Mouse (Mus musculus) megakaryocyte progenitor cell, adult 5-6 weeks (primary cell): Measurements from ENCODE around the gene Nckap1l. TPM values are rescaled to one million over a fixed set of nuclear protein-coding genes. Genes with fewer than 3 reads are reported as not detected.
A peak's percentile ranks its signal among the peaks of the same experiment; 100 is the strongest.

Experiments
- ATAC-seq: replicated peaks from 2 replicates; pipeline ENCODE4 v1.8.0; 2016; ENCODE audit warnings: mild to moderate bottlenecking, moderate TSS enrichment, inconsistent platforms; ENCODE audit not compliant: poor library complexity
- total RNA-seq, 2 experiments: library from RNA; stranded (forward) in 1 of 2; stranded (reverse) in 1 of 2; fragments of 157-497, 149-512 nt in 1 of 2; fragments of 200-1000 nt in 1 of 2; gene quantifications; 2 replicates each; pipeline versions ENCODE4 v1.2.3 to v1.2.4; 2015 to 2017

The Nckap1l gene
- total RNA-seq, 2 experiments from 2014 or later, result 65.0 to 94.4 TPM

DNA sequence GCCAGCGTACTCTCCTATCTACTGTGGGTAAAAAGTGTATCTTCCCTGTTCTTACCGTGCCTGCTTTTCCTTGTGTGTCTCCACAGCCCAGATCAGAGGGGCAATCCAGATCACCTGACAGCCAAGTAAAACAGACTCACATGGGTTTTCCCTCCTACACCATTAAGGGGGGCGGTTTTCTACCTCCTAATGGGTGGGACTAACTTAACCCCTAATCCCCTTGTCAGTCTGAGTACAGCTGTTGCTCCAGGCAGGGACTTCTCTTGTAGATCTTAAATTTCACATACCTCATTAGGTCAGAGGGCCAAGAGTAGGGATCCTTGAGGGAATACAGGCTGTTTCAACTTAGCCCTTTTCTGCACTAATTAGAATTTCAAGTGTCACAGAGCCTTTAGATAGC, 44.6 kb downstream of the Nckap1l start:
- ATAC-seq, result no peak

DNA sequence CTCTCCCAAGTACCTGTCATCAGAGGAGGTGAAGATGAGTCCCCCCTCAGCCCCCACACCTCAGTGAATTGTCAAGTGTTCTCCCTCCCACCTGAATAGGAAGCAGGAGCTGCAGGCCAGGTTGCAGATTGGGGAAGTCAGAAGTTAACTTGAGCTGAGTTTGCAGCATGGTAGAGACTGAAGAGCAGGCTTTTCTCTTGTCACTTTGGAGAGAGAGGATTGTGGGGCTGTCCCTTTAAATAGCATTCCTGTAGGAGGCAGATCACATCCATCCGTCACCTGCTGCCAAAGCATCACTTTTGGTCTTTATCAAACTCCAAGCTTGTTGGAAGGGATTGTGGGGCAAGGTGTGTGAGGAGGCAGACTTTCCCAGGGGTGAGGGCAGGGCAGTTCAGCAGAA, 47.1 kb downstream of the Nckap1l start:
- ATAC-seq, result no peak

DNA sequence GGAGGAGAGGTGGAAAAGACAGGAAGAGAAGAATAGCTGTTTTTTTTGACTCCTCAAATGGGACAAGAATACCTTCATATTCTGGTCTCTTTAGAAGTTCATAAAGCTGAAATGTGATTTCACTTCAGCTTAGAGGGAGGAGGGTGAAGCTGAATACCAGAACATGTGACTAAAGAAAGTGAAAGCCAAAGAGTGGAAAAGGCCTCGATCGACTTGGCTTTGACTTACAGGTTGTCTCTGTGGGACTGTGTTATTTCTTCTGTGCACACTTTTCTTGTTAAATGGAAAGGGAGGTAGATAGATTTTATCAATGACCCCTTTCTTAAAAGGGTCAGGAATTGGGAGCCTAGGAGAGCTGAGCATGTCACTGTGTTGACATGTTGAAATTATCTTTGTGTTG, 47.6 kb downstream of the Nckap1l start:
- no peak for ATAC-seq

DNA sequence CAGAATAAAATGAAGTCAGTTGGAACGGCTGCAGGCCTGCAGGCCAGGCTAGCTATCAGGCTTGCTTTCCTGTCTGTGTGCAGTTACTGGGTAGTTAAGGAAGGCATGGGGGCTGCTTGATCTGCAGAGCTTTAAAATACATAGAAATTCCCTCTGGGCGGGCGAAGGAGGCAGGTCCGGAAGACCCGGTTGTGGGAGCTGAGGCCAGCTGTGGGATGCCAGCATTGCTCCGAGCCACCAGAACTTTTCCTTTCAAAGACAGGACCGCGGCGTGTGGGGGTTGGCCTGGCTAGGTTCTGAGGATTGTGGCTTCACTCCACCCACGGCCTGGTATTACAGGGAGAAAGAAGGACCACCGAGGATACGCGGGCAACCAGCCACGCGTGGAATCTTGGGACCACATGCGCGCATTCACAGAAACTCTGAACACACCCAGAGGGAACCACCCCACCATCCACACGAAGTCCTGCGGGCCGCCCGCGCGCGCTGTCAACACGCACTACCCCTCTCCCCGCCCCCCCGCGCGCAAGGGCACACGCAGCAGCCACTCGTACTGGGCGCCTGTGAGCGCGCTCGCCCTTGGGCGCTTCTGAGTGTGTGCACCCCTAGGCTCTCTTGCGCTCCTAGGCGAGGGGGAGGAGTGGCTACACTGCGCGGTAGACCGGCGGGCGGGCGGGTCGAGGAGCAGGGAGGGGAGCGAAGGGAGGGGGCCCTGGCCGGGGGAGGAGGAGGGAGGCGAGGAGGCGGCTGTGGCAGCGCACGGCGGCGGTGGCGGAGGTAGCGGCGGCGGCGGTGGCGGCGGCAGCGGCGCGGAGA, 49.0 kb downstream of the Nckap1l start, which contains the start of gene Pde1b:
Pde1b (plus strand) TSS at position 600 of the 816 bp plus-strand sequence.
- ATAC-seq, result peak; percentile 80

DNA sequence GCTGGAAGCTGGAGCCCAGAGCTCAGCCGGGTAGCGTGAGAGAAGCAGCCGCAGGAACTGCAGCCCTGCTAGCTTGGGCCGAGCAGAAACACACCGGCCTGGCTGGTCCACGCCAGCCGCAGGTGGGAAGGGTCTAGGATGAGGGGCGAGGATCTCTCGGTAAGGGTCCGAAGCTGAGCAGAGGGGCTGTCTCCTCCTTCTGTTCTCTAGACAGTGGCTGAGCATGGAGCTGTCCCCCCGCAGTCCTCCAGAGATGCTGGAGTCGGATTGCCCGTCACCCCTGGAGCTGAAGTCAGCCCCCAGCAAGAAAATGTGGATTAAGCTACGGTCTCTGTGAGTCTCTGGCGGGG, 49.6 kb downstream of the Nckap1l start:
- ATAC-seq, result no peak

DNA sequence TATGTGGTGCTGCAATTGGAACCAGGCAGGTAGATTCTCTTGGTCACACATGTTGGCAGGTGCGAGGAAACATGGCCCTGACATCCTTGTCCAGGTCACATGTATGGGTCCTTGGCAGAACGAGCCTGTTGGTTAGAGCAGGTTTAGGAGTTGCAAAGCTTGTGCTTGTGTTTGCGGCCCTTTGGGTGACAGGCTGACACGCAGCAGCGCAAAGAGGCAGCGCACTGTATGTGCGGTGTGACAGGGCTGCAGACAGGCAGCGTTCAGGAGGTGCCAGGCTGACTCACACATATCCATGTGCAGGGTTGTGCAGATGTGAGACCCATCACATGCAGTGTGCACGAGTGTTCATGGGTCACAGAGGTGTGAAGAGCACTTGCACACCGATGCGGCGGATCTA, 50.1 kb downstream of the Nckap1l start:
- no peak for ATAC-seq

DNA sequence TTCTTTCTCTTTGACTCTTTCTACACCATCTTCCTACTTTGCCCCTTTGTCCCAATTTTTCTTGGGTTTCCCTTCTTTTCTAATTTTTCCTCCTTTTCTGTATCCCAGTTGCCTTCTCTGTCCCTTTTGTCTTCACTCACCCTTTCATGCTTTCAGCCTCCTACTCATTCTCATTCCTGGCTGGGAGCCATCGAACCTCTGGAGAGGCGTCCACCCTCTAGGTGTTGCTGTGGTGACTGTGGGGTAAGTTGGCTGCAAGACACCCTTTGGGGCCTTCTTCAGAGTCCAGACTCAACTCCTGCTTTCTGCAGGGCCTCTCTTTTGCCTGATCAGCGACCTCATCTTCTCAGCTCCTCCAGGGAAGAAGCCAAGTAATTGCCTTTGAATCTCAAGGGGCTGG, 55.7 kb downstream of the Nckap1l start:
- no peak for ATAC-seq

DNA sequence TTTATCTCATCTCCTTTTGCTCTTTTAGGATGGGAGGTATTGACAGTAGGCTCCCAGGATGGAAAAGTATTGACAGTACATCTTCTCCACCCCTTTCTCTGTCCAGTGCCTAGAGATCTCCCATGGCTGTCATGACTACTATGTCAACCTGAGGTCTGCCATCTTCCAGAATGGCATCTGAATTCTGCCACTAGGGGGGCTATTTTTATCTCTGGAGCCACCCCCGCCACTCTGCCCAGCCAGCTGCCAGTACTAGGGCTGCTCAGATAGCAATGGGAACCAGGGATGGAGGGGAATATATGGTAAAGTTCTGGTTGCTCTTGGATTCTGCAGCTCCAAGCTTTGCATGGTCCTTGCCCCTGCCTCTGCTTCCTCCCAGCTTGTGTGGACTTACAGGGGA, 58.1 kb downstream of the Nckap1l start:
- ATAC-seq, result no peak

DNA sequence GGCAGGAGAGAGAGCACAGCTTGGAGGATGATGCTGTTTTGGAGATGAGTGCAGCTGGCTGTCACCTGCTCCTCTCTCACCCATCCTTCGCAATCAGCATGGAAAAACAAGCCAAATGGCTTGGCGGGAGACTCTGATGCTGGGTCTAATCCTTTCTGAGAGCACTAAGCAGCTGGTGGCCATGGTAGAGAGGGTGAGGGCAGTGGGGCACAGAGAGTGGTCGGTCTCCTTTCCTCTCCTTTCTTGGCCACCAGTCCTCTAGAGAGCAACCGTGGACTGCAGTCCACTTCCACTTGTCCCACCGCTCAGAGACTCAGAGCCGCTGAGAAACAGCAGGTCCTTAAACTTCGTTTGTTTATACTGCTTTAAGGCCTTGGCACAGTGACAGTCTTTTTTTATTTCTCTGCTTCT, 60.0 kb downstream of the Nckap1l start:
- peak; percentile 9; the same call in 1 of the 2 replicates for ATAC-seq

DNA sequence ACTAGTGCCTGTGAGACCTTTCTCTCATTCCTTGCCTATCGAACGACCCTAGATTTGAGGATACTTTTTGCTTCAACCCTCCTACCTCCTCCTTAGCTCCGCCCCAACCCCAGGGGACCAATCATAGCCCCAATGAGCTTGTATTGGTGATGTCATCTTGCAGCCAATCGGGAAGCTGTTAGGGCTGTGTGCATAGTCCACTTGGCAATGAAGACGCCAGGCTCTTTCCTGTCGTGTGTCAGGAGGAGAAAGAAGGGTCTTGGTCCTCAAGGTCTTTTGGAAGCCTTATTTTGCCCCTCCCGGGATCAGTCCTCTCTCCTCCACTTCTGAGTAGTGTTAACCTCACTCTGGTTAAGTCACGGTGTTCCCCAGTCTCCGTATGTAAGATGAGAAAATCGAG, 60.5 kb downstream of the Nckap1l start:
- ATAC-seq, result peak; percentile 97

DNA sequence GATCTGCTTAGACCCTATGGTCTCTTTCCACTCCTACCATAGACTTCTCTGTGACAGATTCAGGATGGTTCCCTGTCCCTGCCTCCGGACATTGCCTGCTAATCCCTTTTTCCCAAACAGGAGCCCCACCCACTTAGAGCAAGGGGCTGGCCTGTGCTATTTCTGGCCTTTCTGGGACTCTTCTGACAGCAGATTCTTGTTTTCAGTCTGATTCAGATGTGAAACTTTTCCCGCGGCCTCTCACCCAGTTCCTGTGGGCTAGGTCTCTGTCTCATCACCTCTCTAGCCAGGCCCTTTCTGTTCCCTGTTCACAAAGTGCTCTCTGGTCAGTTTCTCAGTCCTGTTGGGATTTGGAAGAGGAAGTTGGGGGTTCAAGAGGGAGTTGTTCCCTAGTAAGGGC, 61.3 kb downstream of the Nckap1l start:
- ATAC-seq, result no peak

DNA sequence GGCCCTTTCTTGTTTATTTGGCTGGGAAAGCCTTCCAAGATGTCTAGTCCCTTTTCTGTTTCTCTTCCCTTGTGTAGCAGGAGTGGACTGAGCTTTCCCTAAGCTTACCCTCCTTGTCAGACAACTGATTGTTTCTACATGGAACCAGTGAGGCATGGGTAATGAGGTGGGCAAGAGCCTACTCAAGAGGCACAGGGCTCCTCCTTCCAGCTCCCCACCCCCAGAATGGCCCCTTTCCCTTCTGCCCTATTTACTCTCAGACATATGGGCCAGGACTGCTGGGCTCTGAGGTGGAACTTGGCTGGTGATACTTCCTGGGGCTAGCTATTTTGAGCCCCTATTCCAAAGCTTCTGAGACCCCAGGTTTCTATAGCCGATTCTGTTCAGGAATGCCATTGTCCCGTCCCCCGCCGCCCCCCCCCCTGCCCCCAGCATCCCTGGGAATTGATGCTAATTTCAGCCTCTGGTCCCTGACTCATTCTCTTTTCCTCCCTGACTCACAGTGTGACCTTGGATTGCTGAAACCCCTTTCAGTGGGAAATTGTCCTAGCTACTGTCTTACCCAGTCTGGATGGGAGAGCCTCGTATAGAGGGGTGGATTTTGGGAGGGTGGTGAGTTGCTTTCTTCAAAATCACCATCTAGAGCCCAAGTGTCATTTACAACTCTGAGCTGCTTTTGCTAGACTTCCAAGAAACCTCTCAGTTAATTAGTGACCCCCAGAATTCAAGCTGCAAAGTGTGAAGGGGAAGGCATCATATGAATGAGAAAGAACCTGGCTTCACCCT, 65.2 kb downstream of the Nckap1l start:
- ATAC-seq, result no peak

DNA sequence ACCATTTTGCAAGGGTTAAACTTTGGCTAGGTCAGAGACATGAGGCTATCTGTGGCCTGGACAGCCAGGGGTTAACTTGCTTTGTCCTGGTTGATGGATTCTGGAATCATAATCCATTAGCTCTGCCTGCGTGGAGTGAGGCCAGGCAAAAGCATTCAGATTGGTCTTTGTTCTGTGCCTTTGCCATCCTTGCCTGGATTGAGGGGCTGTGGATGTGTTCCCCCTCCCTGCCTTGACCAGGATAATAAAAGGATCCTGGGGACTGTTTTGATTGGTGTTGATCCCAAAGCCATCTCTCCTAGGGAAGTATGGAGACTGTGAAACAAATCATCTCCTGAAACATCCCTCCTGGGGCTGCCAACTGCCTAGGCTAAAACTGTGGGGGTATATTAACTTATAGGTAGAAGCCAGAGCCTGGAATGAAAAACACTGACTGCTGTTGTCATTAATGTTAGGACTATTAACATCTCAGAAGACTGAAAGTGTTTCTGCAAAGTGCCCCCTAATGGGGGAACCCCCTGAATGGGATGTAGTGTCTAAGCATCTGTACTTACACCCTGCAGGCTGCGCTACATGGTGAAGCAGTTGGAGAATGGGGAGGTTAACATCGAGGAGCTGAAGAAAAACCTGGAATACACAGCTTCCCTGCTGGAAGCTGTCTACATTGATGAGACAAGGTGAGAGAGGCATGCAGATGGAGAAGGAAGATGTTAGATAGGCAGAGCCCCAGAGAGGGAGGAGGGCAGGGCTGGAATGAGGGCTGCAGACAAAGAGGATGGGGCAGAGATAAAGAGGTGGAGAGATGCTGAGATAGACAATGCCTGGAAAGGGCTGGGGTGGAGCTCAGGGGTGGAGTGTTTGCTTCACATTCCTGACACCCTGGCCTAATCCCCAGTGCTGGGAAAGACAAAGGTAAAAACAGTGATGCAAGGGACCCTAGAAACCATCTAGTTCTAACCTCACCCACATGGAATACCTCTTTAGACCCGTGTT, 66.1 kb downstream of the Nckap1l start:
- no peak for ATAC-seq

DNA sequence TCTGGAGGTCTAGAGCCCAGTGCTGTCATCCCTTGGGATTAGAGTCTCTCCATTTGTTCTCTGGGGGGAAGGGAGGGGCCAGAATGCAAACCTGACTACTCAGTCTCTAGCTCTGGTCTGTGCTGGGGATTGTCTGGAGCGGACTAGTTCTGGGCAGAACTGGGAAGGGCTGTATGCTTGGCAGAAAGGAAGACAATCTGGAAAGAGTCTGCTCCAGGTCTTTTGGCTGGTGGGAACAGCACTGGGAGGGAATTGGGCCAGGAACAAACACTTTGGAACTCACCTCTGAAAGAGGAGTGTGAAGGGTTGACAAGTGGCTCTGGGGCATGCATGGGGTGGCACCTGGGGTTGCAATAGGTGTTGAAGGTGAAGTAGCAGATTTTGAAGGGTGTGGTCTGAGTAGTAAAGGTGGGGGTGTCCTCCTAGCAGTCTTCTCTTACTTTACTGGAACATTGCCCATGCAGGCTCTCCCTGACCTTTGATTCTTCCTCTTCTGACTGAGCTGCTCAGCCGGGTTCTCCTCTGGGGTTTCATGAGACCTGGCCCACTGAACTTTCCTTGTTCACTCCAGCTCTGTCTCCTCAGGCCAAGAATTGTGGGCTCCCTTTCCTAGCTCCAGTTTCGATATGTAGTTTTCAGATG, 69.0 kb downstream of the Nckap1l start:
- no peak for ATAC-seq

DNA sequence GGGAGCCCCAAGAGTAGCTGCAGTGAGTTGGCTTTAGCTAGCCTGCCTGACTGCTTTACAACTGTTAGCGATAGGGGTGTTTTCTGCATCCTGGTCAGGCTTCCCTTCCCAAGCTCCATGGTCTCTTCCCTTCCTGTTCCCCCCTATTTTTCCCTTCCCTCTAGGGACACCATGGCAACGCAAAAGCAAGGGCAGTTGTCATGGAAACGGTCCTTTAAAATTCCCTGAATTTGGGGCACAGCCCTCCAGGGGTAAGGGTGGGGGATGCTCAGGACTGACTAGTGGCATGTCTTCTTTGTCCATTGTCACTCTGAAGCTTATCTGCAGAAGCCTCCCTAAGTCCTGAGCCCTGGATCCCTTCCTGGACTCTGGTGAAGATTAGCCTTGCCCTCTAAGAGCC, 69.6 kb downstream of the Nckap1l start:
- ATAC-seq, result no peak

DNA sequence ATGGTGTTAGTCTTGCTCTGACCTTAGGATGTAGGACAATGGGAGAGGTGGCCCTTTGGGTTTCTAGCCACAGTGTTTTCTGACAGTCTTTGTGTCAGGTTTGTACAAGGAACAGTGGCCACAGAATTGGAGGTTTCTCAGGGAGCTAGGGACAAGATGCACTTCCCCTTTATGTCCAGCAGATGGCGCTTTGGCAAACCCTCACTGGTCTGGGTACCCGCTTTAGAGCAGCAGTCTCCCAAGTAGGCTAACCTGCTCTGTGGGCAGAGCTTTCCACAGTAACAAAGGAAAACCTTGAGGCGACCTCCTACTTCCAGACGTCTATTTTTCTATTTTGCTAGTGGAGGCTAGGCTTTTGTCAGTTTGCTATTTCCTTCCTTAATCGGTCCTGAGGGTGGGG, 76.8 kb downstream of the Nckap1l start:
- peak; percentile 96 for ATAC-seq

DNA sequence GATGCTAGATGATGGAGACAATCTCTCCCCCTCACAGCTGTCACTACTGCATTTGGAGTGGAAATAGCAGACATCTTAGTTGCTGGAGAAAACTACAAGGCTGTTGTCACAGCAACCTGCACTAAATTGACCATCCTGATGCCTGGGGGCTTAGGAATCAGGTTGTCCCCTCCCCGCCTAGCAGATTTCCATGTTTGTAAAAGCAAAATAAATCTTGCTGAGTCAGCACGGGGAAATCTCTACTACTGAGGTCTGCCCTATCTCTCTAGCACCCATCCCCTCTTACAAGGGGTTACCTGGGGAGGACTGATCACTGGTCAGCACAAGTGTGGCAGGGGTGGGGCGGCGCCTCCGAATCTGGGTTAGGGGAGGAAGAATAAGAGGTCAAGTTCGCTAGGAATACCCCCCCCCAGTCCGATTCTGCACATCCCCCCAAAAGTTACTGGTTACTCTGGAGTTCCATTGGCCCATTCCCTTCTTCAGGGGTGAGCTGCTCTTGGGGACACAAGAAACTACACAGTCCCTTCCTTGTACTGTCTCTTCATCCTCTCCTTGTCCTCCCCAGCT, 80.5 kb downstream of the Nckap1l start:
- ATAC-seq, result no peak

DNA sequence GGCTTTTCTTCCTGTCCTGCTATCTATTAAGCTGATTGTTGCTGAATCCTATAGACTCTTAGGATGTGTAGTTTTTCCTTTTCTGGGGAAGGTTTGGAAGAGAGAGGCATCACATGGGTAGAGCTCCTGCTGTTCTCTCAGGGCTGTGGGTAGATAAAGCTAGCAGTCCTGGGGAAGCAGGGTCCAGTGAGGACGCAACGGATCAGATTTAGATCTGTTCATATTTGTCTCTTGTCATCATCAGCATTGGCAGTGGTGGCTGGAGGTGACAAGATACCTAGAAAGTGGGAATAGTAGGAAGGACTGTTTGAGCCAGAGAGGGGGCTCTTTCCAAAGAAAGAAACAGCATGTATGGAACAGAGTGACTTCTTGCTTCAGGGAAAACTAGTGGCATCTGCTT, 81.4 kb downstream of the Nckap1l start:
- ATAC-seq, result no peak

DNA sequence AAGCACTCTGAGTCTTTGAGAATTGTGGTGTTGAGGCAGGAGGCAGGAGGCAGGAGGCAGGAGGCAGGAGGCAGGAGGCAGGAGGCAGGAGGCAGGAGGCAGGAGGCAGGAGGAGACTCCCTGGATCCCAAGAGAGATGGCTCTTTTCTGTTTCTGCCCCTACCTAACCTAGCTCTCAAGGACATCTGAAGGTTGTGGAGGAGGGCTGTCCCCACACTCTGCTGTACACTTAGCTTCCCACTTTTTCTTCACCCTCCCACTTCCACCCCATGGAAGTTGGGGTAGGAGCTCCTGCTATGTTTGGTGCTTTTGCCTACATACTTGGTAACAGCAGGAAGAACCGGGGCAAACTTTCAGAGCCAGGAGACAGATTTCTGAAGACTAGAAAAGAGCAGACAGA, 82.2 kb downstream of the Nckap1l start:
- ATAC-seq, result no peak

DNA sequence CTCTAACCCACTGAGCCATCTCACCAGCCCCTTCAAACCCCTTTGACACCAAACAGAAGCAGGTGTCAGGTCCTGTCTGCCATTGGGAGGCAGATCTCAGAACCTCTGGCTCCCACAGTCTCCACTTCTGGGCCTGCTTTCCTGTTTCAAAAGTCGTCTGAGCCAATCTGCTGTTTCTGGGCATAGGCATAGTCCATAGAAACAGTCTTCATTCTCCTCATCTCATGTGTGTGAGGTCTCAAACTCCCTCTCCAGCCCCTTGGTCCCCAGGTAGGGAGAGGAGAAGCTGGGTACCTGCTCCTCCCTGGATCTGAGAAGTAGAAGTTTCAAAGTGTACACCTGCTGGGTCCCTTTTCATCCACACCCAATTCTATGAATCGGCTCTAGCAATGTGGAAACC, 82.9 kb downstream of the Nckap1l start:
- ATAC-seq, result no peak
